Mouse (Mus musculus): ENCODE results near the gene Prdm8.

GRCm38 (mm10) chr5:98168356-98169285, 1.6 kb downstream of the Prdm8 start:
- TF ChIP-seq CTCF (IDR thresholded peaks at IDR 0.05; ENCODE audit: control insufficient read depth, insufficient read depth, low read length) = no peak
- TF ChIP-seq POLR2A (IDR thresholded peaks at IDR 0.05; ENCODE audit: borderline replicate concordance, control insufficient read depth, low read depth, low read length) = no peak
